Mouse (Mus musculus): Measurements from ENCODE around the gene Bmp8a.
"Not testable (repeated sequence)": the region's sequence is repeated elsewhere in the genome, so short reads cannot be mapped to it uniquely, and the experiment has no call there.

Bmp8a gene

DNA sequence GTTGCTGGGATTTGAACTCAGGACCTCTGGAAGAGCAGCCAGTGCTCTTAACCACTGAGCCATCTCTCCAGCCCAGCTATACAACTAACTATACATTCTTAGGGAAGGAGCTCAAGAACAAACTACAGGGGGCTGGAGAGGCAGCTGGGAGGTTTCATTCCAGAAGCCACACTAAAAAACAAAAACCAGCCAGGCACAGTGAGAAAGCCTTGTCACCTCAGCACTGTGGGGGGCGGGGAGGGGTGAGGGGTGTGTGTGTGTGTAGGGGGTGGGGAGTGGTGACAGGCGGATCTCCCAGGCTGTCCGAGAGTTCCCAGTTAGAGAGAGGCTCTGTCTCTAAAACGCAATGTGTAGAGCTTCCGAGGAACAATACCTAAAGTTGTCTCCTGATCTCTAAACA is 11.7 kb downstream of the Bmp8a start:
- DNase-seq (ENCODE audit: low read depth, low spot score) = no peak

DNA sequence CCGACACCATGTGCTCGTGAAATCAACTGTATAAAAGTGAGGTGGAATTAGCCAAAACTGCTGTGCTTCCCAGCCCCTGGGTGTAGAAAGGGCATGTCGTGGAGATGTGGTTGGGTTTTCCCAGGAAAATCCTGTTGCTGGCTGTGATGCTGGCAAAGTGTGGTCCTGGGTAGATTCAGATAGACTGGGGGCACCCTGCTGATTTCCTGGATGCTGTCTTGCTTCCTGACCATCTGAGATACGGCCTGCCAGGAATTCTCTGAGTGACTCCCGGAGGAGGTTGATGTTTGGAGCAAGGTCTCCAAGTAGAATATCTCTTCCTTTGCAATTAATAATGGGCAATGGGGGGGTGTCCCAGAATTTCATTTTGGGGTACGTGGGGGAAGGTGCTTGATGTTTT is 14.1 kb downstream of the Bmp8a start:
- no peak for DNase-seq (ENCODE audit: low read depth, low spot score)

GRCm38 (mm10) chr4:123327630-123328029 is 15.4 kb downstream of the Bmp8a start:
- DNase-seq (ENCODE audit: low read depth, low spot score) = no peak

GRCm38 (mm10) chr4:123326087-123326486 is 17.0 kb downstream of the Bmp8a start:
- DNase-seq (ENCODE audit: low read depth, low spot score) = no peak

- DNase-seq (ENCODE audit: low read depth, low spot score) = no peak
Measured at GRCm38 (mm10) chr4:123323534-123323933, 19.5 kb downstream of the Bmp8a start, which contains the start of gene Oxct2a. TSS of gene Oxct2a (minus strand) at chr4:123323634.

- not testable (repeated sequence) for DNase-seq (ENCODE audit: low read depth, low spot score)
Measured at GRCm38 (mm10) chr4:123322910-123323309, 20.1 kb downstream of the Bmp8a start.

DNA sequence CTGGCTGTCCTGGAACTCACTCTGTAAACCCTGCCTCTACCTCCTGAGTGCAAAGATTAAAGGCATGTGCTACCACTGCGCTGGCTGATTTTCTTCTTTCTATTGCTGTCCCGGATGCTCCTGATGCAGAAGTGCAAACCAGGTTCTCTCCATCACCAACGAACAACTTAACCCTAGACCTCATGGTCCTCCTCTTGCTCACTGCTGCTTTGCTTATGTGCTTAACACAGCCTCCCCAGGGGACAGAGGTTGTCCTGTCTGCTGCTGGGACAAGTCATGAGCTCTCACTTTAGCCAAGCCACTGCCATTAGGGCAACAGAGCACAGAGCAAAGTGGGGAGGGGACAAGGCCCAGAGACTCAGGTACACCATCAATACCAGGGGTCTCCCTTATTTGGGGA is 28.6 kb downstream of the Bmp8a start:
- DNase-seq (ENCODE audit: low read depth, low spot score) = no peak

DNA sequence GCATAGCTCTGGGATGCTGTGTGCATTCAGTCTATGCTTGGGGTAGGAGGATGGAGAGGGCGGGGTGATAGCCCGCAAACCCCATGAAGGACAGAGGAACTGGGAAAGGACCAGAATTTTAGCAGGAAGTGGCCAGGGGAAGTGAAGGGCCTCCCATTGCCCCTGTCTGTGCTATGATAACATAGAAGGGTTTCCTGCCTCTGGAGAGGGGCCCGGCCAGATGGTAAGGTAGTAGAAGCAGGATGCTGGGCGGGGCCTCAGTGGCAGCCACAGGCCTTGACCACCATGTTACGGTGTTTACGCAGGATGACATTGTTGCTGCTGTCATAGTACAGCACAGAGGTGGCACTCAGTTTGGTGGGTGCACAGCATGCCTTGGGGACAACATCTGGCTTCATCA is 30.0 kb downstream of the Bmp8a start:
- DNase-seq (ENCODE audit: low read depth, low spot score) = no peak

DNA sequence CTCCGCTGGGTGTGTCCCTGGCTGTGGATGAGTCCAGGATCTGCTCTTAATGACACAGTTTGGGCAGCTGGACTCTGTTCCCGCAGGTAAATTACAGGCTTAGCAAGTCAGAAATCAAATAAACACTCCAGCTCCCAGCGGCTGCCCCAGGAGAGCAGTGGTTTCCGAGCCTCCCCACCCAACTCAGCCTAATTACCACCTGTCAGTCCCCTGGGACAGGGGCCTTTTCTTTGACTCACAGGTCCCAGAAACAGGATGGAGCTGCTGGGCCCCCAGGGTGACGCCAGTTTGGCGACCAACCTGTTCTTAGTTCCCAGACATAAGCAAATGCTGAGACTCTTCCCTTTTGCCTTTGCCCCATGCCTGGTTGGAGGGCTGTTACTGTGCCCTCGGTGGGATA is 31.2 kb downstream of the Bmp8a start:
- no peak for DNase-seq (ENCODE audit: low read depth, low spot score)

DNA sequence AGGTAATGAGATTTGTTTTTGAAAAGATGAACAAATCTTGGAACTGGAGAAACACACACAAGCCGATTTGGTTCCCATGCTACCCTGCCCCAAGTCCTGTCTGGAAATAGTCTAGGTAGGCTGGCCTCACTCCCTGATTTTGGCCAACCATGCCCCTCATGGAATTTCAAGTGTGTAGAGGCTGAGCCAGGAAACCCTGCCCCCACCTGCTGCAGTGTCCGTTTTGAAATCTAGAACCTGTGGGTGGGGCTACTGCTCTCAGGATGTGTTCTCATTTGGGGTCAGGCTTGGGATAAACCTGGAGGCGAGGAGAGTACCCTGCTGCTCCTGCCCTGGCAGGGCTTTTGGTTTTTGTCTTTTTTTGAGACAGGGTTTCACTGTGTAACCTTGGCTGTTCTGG is 34.8 kb downstream of the Bmp8a start:
- DNase-seq (ENCODE audit: low read depth, low spot score) = no peak

DNA sequence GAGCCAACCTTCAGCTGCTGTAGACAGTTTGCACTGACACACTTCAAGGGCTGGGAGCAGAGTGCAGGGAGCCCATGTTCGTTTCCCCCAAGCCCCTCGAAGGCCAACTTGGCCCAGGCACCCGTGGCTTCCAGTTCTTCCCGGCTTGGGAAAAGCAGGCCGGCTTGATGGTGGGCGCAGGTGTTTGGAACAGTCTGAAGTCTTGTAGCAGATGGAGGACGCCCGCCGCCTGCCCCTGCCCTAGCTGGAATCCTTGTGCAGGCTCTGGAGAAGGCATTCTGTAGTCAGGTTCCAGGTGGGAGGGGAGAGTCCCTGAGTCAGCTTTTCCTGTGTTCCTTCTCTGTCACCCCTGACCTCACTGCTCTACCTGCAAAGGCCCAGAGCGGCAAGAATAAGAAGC is 36.1 kb downstream of the Bmp8a start:
- no peak for DNase-seq (ENCODE audit: low read depth, low spot score)

DNA sequence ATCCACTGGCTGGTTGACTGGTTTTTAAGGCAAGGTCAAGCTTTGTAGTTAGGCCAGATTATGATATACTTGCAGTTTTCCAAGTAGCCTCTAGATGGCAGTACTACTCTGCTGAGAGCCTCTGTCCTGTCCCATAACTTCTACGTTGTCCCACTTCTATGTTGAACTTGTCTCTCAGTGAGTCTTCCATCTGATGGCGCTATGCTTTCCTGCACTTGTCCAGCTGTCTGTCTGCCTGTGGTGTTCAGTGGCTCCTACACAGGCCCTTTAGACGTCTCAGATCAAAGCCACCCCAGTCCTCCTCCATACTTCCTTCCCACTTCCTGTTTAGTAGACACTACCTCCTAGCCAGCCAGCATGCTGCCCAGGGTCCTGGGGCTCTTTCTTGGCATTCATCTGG is 37.3 kb downstream of the Bmp8a start:
- DNase-seq (ENCODE audit: low read depth, low spot score) = no peak

GRCm38 (mm10) chr4:123298980-123299670 is 43.9 kb downstream of the Bmp8a start:
- no peak for DNase-seq (ENCODE audit: low read depth, low spot score)

GRCm38 (mm10) chr4:123298226-123298625 is 44.8 kb downstream of the Bmp8a start:
- no peak for DNase-seq (ENCODE audit: low read depth, low spot score)

DNA sequence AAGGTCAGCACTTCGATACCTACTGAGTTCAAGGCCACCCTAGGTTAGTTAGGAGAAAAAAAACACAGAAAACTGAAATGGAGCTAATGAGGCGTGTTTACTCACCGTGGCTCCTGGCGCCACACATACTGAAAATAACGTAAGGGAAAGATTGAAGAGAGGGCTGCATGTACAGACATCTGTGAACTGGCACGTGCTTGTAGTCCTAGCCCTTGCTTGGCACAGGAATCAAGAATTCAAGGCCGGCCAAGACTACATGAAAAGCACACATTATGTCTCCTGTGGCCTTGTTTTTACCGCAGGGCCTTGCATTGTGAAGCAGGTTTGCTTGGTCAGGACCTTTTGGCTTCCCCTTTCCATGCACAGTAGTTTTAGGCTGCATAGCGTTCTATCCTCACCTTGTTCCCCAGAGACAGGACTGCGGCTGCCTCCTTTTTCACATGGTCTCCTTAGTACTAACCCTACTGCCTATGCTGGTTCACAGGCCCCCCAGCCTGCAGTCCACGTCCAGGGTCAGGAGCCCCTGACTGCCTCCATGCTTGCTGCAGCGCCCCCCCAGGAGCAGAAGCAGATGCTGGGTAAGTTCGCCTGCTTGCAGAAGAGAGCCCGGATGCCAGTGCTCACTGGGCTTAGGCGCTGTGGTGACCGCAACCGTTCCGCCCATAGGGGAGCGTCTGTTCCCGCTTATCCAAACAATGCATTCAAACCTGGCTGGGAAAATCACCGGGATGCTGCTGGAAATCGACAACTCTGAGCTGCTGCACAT is 45.7 kb downstream of the Bmp8a start:
- no peak for DNase-seq (ENCODE audit: low read depth, low spot score)

DNA sequence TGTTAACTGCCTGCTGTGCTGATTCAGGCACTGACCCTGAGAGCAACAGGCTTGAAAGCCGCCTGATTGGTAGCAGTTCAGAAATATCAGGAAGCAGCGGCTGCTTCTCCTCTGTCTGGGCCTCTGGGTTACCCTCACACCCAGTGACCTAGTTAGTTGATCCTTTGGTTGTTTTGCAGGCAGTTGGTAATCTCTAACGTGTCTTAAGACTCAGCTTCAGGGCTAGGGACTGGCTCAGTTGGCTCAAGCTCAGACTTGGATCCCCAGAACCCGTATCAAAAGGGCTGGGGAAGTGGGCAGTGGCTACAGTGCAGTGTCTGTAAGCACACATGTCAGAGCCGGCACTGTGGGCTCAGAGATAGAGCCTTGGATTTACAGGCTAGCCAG is 46.9 kb downstream of the Bmp8a start:
- peak; percentile 51 for DNase-seq (ENCODE audit: low read depth, low spot score)

- DNase-seq (ENCODE audit: low read depth, low spot score) = no peak
Measured at GRCm38 (mm10) chr4:123295516-123296147, 47.4 kb downstream of the Bmp8a start.

DNA sequence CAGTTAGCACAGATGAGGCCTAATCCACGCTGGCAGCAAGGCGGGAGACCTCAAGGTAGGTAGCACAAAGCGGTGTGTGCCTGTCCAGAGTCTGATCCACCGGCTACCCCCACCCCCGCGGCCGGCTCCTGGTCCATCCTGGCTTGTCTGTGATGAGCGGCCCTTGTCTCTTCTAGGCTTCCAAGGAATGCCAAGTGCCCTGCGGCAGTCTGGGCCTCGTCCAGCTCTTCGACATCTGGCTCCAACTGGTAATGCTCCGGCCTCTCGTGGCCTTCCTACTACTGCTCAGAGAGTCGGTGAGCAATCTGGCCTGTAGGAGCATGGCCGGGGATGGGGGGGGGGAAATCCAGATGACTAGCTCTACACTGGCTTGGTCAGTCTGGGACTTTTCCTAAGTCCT is 48.0 kb downstream of the Bmp8a start:
- not testable (repeated sequence) for DNase-seq (ENCODE audit: low read depth, low spot score)

DNA sequence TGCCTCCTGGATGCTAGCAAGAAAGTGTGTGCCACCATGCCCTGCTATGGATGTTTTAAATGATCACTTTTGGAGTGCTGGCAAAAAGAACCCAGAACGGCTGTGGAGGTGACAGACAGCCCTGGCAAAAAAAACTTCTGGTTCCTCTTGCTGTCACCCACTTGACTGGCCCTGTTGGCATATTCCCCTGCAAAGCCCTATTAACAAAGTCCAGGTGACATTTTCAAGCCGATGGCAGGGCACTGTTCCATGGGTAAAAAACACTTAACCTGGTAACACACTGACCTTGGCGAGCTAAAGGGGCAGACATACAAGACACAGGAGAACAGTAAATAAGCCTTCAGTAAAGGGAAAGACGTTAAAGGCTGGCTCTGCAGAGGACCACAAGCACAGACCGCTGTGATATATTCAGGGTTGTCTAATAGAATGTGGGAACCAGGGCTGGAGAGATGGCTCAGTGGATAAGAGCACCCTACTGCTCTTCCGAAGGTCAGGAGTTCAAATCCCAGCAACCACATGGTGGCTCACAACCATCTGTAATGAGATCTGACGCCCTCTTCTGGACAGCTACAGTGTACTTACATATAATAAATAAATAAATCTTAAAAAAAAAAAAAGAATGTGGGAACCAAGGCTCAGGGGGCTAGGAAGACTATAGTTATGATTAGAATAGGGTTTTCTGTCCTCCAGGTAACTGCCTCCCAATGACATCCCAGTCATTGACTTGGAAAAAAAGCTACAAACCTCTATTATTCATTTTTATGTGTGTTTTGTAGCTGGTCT is 49.2 kb downstream of the Bmp8a start:
- no peak for DNase-seq (ENCODE audit: low read depth, low spot score)

DNA sequence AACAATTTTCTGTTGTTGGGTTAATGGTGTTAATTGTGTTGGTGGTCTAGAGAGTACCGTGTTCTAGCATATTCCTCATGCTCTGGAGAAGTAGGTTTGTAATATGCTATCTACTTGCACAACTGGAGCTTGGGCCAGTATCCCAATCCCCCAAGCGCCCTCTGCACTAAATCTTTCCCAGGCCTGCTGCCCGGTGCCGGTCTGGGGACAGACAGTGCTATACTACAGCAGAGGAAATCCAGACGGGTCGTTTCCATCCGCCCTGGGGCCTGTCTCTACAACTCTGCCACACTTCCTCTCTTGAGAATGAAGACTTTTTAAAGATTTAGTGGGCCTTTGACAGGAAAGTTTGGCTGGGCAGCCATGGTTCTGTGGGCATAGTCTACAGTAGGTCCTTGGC is 50.1 kb downstream of the Bmp8a start:
- DNase-seq (ENCODE audit: low read depth, low spot score) = no peak

DNA sequence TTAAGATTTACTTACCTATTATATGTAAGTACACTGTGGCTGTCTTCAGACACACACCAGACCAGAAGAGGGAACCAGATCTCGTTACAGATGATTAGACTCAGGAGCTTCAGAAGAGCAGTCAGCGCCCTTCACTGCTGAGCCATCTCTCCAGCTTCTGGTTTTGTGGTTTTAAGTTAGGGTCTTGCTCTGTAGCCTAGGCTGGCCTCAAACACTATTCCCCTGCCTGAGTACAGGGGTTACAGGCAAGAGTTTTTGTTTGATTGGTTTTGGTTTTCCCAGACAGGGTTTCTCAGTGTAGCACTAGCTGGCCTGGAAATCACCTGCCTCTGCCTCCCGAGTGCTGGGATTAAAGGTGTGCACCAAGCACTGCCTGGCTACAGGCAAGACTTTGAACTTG is 50.7 kb downstream of the Bmp8a start:
- no peak for DNase-seq (ENCODE audit: low read depth, low spot score)

GRCm38 (mm10) chr4:123289038-123289437 is 54.0 kb downstream of the Bmp8a start:
- DNase-seq (ENCODE audit: low read depth, low spot score) = no peak
